Mouse (Mus musculus): ENCODE results near the gene Ripply3. TPM values are rescaled to one million over a fixed set of nuclear protein-coding genes. Genes with fewer than 3 reads are reported as not detected.
A peak's percentile ranks its signal among the peaks of the same experiment; 100 is the strongest.

Ripply3 gene
- polyA plus RNA-seq, 1 experiment from 2014 or later = 5.5 TPM

- no peaks in the 10 kb centered on the region for H3K36me3 ChIP-seq (ENCODE audit: control insufficient read depth, insufficient read depth, low read length)
- no peaks in the 10 kb centered on the region for H3K27me3 ChIP-seq (ENCODE audit: control insufficient read depth, insufficient read depth, low read length)
- H3K4me1 ChIP-seq (ENCODE audit: control insufficient read depth in 2 of 2, insufficient read depth in 2 of 2, low read length in 2 of 2) = peaks cover 8 to 15% of the 10 kb centered on the region in 2 experiments
- 91% methylated on average over 5 of the region's 5 CpGs for WGBS
- H3K9me3 ChIP-seq (ENCODE audit: control insufficient read depth, low read length) = 0 out of 2 replicates have a peak, but pooled peaks cover 4% of the 10 kb centered on the region
- no peak for ATAC-seq (ENCODE audit: insufficient number of reproducible peaks, insufficient read depth, low FRiP score, low read depth)
- H3K4me3 ChIP-seq (ENCODE audit: control insufficient read depth in 1 of 2, insufficient read depth in 1 of 2, low read depth in 1 of 2, low read length in 2 of 2) = no peak overlapping the region
- H3K4me2 ChIP-seq (ENCODE audit: low read length) = no peak overlapping the region
- no peak overlapping the region for H3K27ac ChIP-seq (replicated peaks in 1 of 2; ENCODE audit: control insufficient read depth in 1 of 2, insufficient read depth in 1 of 2, low read depth in 2 of 2, low read length in 2 of 2)
- no peak overlapping the region for H3K9ac ChIP-seq (ENCODE audit: low read length)
These were observed 30.1 kb upstream of the Ripply3 start for GRCm38 (mm10) chr16:94298081-94298480.

GRCm38 (mm10) chr16:94299210-94299609, 29.0 kb upstream of the Ripply3 start:
- H3K27ac ChIP-seq (replicated peaks in 1 of 2; ENCODE audit: control insufficient read depth in 1 of 2, insufficient read depth in 1 of 2, low read depth in 2 of 2, low read length in 2 of 2) = no peak overlapping the region
- WGBS = 59% methylated on average over 4 of the region's 4 CpGs
- no peaks in the 10 kb centered on the region for H3K36me3 ChIP-seq (ENCODE audit: control insufficient read depth, insufficient read depth, low read length)
- H3K4me3 ChIP-seq (ENCODE audit: control insufficient read depth in 1 of 2, insufficient read depth in 1 of 2, low read depth in 1 of 2, low read length in 2 of 2) = no peak overlapping the region
- no peak overlapping the region for H3K9ac ChIP-seq (ENCODE audit: low read length)
- no peaks in the 10 kb centered on the region for H3K27me3 ChIP-seq (ENCODE audit: control insufficient read depth, insufficient read depth, low read length)
- ATAC-seq (ENCODE audit: insufficient number of reproducible peaks, insufficient read depth, low FRiP score, low read depth) = no peak
- H3K4me1 ChIP-seq (ENCODE audit: control insufficient read depth in 2 of 2, insufficient read depth in 2 of 2, low read length in 2 of 2) = peaks cover 11 to 25% of the 10 kb centered on the region in 2 experiments
- H3K9me3 ChIP-seq (ENCODE audit: control insufficient read depth, low read length) = 0 out of 2 replicates have a peak, but pooled peaks cover 4% of the 10 kb centered on the region
- H3K4me2 ChIP-seq (ENCODE audit: low read length) = no peak overlapping the region

DNA sequence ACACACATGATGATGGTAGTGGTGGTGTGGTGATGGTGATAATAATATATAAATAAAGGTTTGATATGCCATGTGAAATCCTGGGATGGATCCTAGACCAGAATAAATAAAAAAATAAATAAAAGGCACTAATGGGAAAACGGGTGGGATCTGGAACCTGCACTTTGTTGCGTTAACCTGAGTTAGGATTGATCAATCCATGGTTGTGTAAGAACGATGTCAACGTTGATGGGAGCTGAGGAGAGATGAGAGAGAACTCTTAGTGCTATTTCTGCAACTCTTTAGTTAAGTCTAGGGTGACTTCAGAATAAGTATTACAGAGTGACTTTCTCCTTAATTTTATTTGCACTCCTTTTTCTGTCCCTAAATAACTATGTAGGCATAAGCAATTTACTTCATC, 27.0 kb upstream of the Ripply3 start:
- Histone ChIP-seq H3K9ac (ENCODE audit: low read length) (no peak overlapping the region), H3K27me3 (ENCODE audit: control insufficient read depth, insufficient read depth, low read length) (no peaks in the 10 kb centered on the region), H3K36me3 (ENCODE audit: control insufficient read depth, insufficient read depth, low read length) (no peaks in the 10 kb centered on the region), H3K4me1 (ENCODE audit: control insufficient read depth in 2 of 2, insufficient read depth in 2 of 2, low read length in 2 of 2) (peaks cover 11 to 25% of the 10 kb centered on the region in 2 experiments), H3K4me2 (ENCODE audit: low read length) (no peak overlapping the region), H3K27ac (replicated peaks in 1 of 2; ENCODE audit: control insufficient read depth in 1 of 2, insufficient read depth in 1 of 2, low read depth in 2 of 2, low read length in 2 of 2) (peak overlapping the region in 1 of 2 experiments; percentile 95; a peak in 2 of 4 replicates), H3K9me3 (ENCODE audit: control insufficient read depth, low read length) (0 out of 2 replicates have a peak, but pooled peaks cover 9% of the 10 kb centered on the region), H3K4me3 (ENCODE audit: control insufficient read depth in 1 of 2, insufficient read depth in 1 of 2, low read depth in 1 of 2, low read length in 2 of 2) (no peak overlapping the region)
- ATAC-seq (ENCODE audit: insufficient number of reproducible peaks, insufficient read depth, low FRiP score, low read depth) = no peak
- WGBS = 86% methylated on average over 4 of the region's 4 CpGs

- H3K27ac ChIP-seq (replicated peaks in 1 of 2; ENCODE audit: control insufficient read depth in 1 of 2, insufficient read depth in 1 of 2, low read depth in 2 of 2, low read length in 2 of 2) = peak overlapping the region; percentile 95 to 97
- ATAC-seq (ENCODE audit: insufficient number of reproducible peaks, insufficient read depth, low FRiP score, low read depth) = no peak
- H3K27me3 ChIP-seq (ENCODE audit: control insufficient read depth, insufficient read depth, low read length) = no peaks in the 10 kb centered on the region
- peaks cover 11 to 25% of the 10 kb centered on the region in 2 experiments for H3K4me1 ChIP-seq (ENCODE audit: control insufficient read depth in 2 of 2, insufficient read depth in 2 of 2, low read length in 2 of 2)
- H3K4me3 ChIP-seq (ENCODE audit: control insufficient read depth in 1 of 2, insufficient read depth in 1 of 2, low read depth in 1 of 2, low read length in 2 of 2) = no peak overlapping the region
- peak overlapping the region; percentile 76 for H3K4me2 ChIP-seq (ENCODE audit: low read length)
- H3K36me3 ChIP-seq (ENCODE audit: control insufficient read depth, insufficient read depth, low read length) = no peaks in the 10 kb centered on the region
- H3K9ac ChIP-seq (ENCODE audit: low read length) = peak overlapping the region; percentile 72
- WGBS = 72% methylated on average over 5 of the region's 5 CpGs
- 0 out of 2 replicates have a peak, but pooled peaks cover 11% of the 10 kb centered on the region for H3K9me3 ChIP-seq (ENCODE audit: control insufficient read depth, low read length)
These were observed 26.5 kb upstream of the Ripply3 start for GRCm38 (mm10) chr16:94301696-94302095.

GRCm38 (mm10) chr16:94302274-94303202, 25.7 kb upstream of the Ripply3 start:
- Histone ChIP-seq H3K9ac (ENCODE audit: low read length) (peak overlapping the region; percentile 72), H3K36me3 (ENCODE audit: control insufficient read depth, insufficient read depth, low read length) (no peaks in the 10 kb centered on the region), H3K4me2 (ENCODE audit: low read length) (peak overlapping the region; percentile 76), H3K9me3 (ENCODE audit: control insufficient read depth, low read length) (0 out of 2 replicates have a peak, but pooled peaks cover 11% of the 10 kb centered on the region), H3K4me1 (ENCODE audit: control insufficient read depth in 2 of 2, insufficient read depth in 2 of 2, low read length in 2 of 2) (peaks cover 11 to 25% of the 10 kb centered on the region in 2 experiments), H3K27ac (replicated peaks in 1 of 2; ENCODE audit: control insufficient read depth in 1 of 2, insufficient read depth in 1 of 2, low read depth in 2 of 2, low read length in 2 of 2) (peak overlapping the region; percentile 95 to 97), H3K27me3 (ENCODE audit: control insufficient read depth, insufficient read depth, low read length) (no peaks in the 10 kb centered on the region), H3K4me3 (ENCODE audit: control insufficient read depth in 1 of 2, insufficient read depth in 1 of 2, low read depth in 1 of 2, low read length in 2 of 2) (peak overlapping the region; percentile 37 to 41)
- 8% methylated on average over 30 of the region's 30 CpGs for WGBS
- ATAC-seq (ENCODE audit: insufficient number of reproducible peaks, insufficient read depth, low FRiP score, low read depth) = peak; percentile 77

DNA sequence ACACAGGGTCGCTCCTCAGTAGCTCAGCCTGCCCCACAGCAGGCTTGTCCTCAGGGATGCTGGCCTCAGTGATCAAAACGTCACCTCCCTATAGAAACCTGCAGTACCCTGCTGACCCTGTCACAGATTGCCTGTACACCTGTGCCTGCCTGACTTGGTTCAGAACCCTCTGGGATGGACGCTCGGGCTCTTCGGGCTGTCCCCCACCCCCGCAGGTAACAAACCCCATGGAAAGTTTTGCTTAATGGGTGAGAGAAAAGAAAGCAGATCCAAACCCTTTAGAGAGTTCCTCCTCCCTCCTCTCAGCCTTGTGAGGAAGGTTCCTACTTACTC, 25.1 kb upstream of the Ripply3 start:
- Histone ChIP-seq H3K9ac (ENCODE audit: low read length) (peak overlapping the region; percentile 72), H3K27me3 (ENCODE audit: control insufficient read depth, insufficient read depth, low read length) (no peaks in the 10 kb centered on the region), H3K4me1 (ENCODE audit: control insufficient read depth in 2 of 2, insufficient read depth in 2 of 2, low read length in 2 of 2) (peaks cover 11 to 25% of the 10 kb centered on the region in 2 experiments), H3K4me3 (ENCODE audit: control insufficient read depth in 1 of 2, insufficient read depth in 1 of 2, low read depth in 1 of 2, low read length in 2 of 2) (peak overlapping the region; percentile 37 to 41), H3K4me2 (ENCODE audit: low read length) (peak overlapping the region; percentile 76), H3K27ac (replicated peaks in 1 of 2; ENCODE audit: control insufficient read depth in 1 of 2, insufficient read depth in 1 of 2, low read depth in 2 of 2, low read length in 2 of 2) (peak overlapping the region; percentile 95 to 97), H3K9me3 (ENCODE audit: control insufficient read depth, low read length) (0 out of 2 replicates have a peak, but pooled peaks cover 7% of the 10 kb centered on the region), H3K36me3 (ENCODE audit: control insufficient read depth, insufficient read depth, low read length) (no peaks in the 10 kb centered on the region)
- no peak for ATAC-seq (ENCODE audit: insufficient number of reproducible peaks, insufficient read depth, low FRiP score, low read depth)
- 13% methylated on average over 6 of the region's 6 CpGs for WGBS

DNA sequence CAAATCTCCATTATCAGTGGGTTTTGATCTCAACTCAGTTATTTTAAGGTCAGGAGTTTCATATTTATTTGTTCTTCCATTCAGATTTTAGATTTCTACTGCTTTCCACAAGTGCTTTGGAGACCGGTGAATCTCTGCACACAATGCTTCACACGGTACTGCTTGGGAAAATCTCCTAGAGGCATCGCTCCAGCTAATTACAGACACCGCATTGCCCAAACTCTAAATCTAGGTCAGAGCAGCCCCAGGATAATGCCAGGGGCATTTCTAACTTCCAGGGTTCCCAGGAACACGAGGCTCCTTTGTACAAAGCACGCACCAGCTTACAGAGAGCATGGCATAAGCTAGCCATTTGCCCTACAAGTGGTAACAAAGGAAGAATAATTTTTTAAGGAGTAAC, 20.7 kb upstream of the Ripply3 start:
- 70% methylated on average over 6 of the region's 6 CpGs for WGBS
- H3K27ac ChIP-seq (replicated peaks in 1 of 2; ENCODE audit: control insufficient read depth in 1 of 2, insufficient read depth in 1 of 2, low read depth in 2 of 2, low read length in 2 of 2) = no peak overlapping the region
- H3K9me3 ChIP-seq (ENCODE audit: control insufficient read depth, low read length) = 0 out of 2 replicates have a peak, but pooled peaks cover 7% of the 10 kb centered on the region

More for the DNA sequence above, 20.7 kb upstream of the Ripply3 start:
- H3K4me2 ChIP-seq (ENCODE audit: low read length) = no peak overlapping the region
- H3K4me1 ChIP-seq (ENCODE audit: control insufficient read depth in 2 of 2, insufficient read depth in 2 of 2, low read length in 2 of 2) = peaks cover 5 to 23% of the 10 kb centered on the region in 2 experiments; a peak in 3 of 4 replicates
- H3K36me3 ChIP-seq (ENCODE audit: control insufficient read depth, insufficient read depth, low read length) = no peaks in the 10 kb centered on the region
- no peak overlapping the region for H3K9ac ChIP-seq (ENCODE audit: low read length)
- H3K4me3 ChIP-seq (ENCODE audit: control insufficient read depth in 1 of 2, insufficient read depth in 1 of 2, low read depth in 1 of 2, low read length in 2 of 2) = no peak overlapping the region
- no peaks in the 10 kb centered on the region for H3K27me3 ChIP-seq (ENCODE audit: control insufficient read depth, insufficient read depth, low read length)
- ATAC-seq (ENCODE audit: insufficient number of reproducible peaks, insufficient read depth, low FRiP score, low read depth) = no peak
